Mouse (Mus musculus) adrenal gland, adult (tissue): Measurements from ENCODE around the gene Litaf.

Experiments
- DNase-seq, 2 experiments: peaks; one replicate each; pipeline ENCODE4 v3.0.0; 2022 to 2023; ENCODE audit warnings: low spot score in 1 of 2; ENCODE audit not compliant: inconsistent age in 2 of 2

Litaf gene

DNA sequence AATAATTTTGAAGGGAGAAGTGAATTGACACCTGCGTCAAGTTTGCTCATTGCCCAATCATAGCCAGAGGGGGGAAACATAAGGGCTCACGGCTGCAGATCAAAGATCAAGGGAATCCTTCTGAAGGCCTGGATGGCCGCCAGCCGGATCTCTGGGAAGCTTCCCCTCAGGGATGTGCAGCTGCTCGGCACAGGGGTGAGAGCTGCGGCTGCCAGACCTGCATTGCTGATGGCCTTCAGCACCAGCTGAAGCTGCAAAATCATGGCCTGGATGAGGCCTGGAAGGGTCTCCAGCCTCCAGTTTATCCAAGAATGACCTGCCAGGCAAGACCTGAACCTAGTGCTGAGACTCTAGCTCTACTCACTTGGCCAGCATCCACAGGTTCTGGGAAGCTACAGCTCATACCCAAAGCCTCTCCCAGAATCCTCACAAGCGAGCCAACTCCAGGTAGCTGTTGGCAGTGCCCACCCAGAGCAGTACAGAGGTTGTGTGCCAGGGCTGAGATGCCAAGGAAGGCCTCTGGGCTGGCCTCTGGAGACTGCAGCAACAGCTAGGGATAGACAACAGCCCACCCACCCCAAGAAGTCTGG, 140.3 kb downstream of the Litaf start:
- peak; percentile 76 to 93 for DNase-seq

DNA sequence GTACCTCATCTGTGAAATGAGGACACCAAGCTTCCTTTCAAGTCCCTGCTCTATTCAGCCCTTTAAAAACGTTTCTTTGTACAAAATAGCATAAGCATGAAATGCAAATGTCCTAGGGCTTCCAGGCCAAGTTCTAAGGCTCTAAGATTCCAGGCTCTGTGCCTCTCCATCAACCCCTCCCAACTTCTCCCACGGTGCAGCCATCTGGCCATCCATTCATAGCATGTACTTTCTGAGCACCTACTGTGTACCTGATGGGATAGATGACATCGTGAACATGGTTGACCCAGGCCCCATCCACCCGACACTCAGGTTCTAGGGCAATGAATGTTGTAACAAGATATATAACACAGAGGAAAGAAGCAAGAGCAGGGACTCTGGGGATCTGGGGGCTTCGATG, 142.4 kb downstream of the Litaf start:
- DNase-seq: no peak

DNA sequence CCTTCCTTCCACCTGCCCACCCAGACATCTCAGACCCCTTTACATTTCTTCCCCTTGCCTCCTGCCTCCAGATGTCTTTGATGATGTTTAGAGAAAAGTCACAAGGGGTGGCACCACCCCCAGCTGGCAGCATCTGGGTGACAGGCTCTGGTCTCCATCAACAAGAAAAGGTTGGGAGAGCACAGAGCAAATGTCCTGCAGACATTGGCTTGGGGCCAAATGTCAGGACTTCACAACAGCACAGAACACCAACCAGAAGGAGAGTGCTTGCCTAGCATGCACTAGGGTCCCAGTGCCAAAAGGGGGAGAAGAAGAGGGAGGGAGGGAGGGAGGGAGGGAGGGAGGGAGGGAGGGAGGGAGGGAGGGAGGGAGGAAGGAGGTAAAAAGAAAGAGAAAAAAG, 146.1 kb downstream of the Litaf start:
- no peak for DNase-seq

DNA sequence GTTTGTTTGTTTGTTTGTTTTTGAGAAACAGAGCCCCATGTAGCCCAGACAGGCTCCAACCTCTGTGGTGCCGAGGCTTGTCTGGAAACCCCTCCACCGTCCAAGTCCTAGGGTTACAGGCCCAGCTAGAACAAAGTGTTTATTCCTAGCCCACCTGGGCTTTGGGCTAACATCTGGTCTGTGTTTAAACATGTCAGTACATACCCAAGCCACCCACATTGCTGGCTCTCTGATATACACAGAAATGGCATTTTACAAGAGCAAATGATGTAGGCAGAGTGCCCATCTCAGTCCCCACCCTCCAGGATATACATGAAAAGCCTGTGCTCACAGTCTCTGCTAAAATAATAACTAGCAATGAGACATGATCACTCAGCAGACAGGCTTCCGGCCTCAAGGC, 149.7 kb downstream of the Litaf start:
- no peak for DNase-seq

DNA sequence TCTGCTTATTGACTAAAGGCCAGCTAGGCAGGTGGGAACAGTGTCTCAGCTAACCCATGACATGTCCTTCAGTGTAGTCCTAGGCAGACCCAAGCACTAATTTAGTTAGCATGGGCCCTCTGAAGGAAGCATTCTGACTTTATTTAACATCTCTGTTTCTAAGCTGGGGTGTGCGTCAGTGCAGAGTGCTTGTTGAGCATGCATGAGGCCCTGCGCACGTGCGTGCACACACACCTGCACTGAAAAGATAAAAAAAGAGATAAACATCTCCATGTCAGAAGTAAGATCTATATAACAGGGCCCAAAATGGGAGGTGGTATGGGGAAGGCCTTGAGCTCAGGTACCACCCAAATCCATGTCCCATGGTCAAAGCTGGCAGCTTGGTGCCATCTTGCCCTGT, 150.9 kb downstream of the Litaf start:
- no peak for DNase-seq

DNA sequence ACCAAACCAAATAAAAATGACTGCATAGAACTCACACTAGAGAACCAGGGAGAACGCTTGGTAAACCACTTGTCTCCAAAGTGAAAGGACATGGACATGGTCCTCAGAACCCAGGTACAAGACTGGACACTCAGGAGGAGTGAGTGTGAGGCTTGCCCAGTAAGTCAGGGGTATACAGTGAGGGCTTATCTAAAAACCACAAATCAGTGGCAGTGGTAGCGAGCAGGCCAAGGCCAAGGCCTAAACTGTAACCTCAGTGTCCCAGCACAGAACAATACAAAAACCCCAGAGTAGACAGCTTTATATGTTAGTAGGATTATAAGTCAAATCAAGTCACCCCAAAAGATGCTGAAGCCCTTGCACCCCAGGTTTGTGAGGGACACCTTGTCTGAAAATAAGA, 154.9 kb downstream of the Litaf start:
- DNase-seq: peak; percentile 53 to 71

DNA sequence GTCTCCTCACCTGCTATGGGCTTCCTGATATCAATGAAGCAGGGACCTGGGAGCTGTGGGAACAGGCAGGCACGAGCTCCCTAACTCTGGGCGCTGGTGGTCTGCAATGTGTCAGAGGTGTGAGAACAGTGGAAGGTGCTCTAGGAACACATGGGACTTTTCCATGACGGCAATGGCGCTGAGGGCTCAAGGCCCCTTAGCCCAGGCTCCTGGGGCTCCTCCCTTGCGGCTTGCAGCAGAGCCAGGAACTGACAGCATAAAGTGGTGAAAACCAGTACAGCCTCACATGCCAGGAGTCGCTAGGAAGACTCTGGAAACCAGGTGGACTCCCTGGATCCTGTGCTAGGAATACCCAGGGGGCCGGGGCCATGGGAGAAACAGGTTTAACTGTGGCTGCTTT, 155.4 kb downstream of the Litaf start:
- peak; percentile 65 to 75 for DNase-seq
